Mouse (Mus musculus) embryo, embryonic 10.5 days (tissue): ENCODE measurements at regions not wholly inside any gene's neighbourhood (a gene's known extent, or its start where the extent isn't known, plus 50 kb on each side); places are given as distances from the start of the nearest gene placed in this dataset.

Source experiments
- DNase-seq: peaks from one replicate; pipeline ENCODE4 v3.0.0-alpha.2; 2015; ENCODE audit warnings: low spot score

DNA sequence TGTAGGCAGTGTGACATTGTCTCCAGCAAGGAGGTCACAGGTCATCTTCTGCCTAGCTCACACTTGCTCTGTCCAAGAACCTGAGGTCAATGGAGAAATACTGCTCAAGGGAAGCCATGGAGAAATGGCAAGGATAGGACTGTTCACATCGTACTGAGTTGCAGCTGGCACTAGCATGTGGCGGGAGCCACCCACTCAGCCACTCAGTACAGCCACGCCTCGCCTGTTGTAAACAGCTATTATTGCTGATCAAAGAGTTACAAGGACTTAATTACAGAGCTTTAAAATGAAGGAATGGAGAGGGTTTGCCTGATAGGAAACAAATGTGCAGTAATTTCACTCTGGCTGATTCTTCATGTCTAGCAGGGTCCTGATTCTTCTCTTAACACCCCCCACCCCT, 64.8 kb downstream of the Dll1 start:
- DNase-seq: no peak

DNA sequence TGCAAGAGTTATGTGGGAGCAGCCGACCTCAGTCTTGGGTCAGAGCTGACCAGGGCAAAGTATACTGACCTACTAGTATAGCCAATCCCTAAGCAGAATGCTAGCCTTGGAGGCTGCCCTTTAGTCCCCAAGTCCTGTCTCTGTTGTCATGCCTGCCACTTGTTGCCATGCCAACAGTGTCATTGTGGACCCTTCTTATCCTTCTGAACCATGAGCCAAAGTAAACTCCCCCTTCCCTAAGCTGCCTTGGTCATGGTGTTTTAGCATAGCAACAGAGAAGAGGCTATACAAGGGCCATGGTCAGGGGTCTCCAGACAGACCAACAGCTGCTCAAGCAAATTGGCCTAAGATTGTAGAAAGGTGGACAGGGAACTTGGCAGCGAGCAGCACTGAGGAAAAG, 66.2 kb downstream of the Dll1 start:
- peak; percentile 71 for DNase-seq

DNA sequence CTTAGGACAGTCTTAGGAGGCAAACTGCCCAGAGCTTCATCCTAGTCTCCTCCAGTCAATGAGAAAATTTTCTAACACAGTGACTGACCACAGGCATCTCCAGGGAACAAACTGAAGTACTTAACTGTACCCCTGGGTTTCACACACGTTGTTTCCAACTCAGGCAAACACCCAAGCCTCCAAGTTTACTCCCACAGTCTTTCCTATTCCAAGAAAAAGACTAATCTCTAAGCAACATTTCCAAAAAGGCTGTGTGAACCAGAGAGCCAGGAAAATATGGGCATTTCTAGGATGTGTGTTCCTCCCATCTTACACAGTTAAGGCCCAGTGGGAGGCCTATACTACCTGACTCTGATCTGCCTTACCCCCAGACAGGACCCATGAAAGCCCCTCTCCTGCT, 74.6 kb downstream of the Dll1 start:
- no peak for DNase-seq

DNA sequence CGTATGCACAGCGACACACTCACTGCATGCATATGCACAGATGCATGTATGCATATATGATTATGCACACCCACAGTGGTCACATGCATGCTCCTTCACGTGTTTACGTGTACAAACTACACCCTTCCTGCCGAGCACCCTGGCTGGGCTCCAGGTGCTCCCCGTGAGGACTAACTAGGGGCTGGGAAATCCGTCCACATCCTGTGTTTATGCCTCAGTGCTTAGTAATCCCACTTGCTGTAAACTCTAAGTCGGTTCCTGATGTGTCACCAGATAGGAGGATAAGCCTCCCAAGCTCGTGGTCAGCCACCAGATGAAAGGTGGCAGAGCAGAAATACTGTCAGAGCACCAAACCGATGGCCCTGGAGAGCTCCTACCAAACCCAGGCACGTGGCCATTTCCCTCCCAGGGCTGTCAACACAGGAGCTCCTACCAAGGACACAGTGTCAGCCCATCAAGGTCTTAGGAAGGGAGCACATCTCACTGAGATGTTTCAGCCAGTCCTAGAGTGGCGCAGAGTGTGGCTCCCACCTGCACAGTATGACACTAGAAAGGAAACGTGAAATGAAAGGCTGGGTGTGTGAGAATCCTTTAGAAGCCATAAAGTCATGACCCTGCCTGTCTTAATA, 76.8 kb downstream of the Dll1 start:
- no peak for DNase-seq

DNA sequence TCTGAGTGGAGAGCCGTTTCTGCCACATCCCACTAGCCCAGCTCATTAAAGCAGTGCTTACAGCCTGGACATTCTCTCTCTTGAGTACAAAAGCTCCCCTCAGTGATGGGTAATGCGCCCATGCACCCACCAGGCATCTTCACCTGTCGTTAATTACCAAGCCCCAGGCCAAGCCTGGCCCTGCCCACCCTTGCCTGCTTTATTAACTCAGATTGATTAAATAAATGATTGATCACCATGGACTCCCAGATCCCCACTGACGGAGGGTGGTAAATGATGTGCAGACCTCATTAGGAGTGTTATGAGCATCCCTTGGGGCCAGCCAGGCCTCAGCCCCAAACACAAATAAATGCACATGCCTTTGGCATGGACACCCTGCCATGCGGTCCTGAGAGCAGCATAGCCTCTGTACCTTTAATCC, 82.5 kb downstream of the Dll1 start:
- no peak for DNase-seq

DNA sequence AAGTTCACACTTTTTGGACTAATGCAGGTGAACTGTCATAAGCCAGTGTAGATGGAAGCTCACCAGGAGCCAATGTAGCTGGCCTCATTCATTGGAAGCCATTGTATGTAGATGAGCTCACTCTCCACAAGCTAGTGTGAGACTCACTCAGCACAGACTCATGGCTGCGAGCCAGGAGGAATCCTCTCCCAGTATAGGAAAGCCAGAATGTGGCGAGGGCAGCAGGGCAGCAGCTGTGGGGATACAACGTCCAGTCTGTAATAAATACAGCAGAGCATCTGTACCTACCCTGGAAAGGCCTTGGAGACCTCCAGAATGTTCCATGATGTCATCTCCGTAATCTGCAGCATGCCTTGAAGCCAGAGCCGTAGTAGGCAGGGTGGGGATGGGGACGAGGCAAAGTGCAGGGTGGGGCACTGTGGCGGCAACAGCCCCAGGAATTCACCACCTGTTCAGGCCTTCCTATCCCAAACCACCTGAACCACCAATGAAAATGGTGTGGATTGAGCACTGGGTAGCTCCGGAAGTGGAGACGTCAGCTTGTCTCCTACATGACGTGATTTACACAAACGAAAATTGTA, 84.1 kb downstream of the Dll1 start:
- no peak for DNase-seq

DNA sequence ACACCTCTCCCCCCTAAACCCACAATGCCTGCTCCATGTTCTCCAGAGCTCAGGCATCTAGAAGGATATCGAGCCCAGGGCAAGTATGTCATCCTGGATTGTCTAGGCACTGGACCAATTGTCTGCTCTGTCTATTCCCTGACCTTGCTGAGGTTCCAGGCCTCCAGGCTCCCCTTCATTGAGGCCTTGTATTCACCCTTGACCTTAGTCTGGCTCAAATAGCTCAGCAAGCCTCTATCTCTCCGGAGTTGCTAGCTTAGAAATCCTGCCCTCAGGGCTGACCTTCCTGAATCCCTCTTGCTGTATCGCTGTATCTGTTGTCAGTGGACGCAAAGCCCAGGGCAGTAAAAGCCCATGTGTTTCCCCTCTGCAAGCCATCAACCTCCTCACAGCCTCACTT, 85.0 kb downstream of the Dll1 start:
- DNase-seq: peak; percentile 35

DNA sequence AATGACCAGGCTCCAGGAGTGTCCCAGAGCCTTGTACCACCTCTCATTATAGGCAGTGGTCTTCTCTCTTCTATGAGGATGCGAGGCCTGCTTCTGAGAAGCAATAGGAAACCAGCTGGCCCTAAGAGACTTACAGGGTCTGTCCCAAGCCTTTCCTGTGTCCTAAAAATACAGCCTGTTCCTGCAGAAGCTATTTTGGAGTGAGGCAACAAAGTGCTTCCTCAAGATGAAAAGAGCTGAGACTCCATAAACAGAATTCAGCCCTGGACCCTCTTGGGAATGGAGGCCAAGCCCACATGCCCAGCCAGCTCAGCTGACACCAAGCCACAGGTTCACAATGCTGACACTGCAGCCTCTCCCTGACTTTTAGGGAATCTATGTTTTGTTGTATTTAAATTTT, 86.3 kb downstream of the Dll1 start:
- no peak for DNase-seq

DNA sequence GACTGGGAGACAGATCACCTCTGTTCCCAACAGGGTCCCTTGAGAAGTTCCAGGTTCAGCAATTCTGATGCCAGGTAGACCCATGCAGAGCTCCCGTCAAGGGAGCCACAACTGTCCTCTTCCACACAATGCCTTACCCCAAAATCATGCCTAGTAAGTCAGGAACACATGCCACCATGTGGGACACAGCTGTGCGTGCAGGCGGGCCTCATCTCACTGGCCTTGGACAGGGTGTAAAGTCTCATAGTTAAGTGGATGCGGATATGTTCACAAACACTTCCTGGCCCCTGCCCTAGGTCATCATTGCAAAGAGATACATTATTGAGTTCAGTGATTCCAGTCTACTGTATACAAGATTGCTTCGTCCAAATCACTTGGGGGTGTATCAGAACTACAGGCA, 87.6 kb downstream of the Dll1 start:
- no peak for DNase-seq

DNA sequence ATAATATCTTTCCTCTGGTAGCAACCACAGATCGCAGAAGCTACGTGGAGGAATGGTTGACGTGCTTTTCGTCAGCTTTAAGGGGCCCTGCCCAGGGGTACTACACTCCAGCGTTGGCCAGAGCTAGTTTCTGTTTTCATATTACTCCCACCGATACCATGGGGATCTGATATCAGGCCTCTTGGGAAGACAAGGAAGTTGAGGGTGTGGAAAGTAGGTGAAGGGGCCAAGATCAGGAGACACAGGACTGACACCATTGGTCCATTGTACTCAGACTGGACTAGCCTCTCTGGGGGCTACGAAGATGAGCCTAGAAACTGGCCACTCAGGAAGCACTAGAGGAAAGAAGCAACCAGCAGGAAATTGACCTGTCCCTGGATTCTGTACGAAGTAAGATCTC, 88.0 kb downstream of the Dll1 start:
- no peak for DNase-seq

DNA sequence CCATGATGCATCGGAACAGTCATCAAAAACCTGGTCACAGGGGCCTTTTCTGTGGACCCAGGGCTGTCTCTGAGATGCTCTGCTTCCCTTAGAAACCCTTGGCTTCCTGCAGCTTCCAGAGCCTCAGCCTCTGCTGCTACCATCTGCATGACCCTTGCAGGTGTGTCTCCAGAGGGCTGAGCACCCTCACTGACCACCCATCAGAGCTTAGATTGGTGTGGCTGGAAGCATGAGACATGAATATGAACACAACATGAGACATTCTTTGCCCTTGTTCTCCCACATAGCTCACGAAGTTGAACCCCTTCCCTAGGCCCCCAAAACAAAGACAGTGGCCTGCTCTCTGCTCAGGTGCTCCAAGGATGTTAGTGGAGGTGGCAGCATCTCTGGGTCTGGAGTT, 90.1 kb downstream of the Dll1 start:
- no peak for DNase-seq

DNA sequence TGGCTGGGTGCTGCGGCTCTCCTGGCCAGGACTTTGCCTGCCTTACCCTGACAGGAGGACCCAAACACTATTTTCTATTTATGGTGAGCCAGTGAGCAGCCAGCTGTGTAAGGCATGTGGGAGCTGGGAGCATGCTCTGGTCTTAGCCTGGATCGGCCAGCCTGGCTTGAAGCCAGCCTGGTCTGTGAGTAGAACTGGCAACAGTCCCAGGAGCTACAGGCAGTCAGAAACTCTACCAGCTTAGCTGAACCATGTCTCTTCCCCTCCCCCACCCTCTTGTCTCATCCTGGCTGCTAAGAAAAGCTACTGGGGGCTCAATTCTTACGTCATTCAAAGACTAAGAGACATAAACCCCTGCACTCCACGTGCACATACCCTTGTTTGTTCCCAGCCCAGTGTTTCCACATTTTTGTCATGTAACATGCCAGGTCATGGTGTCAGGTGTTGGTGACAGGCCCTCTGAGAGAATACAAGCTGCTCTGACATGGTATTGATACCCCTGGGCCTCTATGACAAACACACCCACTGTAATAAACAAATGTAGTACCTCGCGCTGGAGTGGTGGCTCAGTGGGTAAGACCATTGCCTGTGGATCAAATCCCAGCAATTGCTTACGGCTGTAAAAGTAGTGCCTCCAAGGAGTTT, 91.2 kb downstream of the Dll1 start:
- DNase-seq: no peak

DNA sequence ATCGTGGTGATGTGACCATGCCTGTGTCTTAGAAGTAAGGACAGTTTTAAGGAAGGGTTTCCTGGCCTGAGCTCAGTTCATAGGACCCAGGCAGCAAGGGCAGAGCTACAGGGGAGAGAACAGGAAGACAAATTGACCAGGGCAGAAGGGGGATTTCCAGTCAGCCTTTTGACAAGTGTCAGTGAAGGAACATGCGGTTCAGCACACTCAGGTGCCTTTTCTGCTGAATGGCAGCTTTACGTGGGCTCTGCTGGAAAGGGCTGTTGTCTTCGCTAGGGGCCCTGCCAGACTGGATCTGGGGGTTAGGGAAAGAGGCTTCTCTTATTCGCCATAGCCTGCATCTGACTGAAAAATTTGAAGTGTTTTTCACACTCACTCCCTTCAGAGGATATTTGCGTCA, 106.8 kb downstream of the Dll1 start:
- no peak for DNase-seq

DNA sequence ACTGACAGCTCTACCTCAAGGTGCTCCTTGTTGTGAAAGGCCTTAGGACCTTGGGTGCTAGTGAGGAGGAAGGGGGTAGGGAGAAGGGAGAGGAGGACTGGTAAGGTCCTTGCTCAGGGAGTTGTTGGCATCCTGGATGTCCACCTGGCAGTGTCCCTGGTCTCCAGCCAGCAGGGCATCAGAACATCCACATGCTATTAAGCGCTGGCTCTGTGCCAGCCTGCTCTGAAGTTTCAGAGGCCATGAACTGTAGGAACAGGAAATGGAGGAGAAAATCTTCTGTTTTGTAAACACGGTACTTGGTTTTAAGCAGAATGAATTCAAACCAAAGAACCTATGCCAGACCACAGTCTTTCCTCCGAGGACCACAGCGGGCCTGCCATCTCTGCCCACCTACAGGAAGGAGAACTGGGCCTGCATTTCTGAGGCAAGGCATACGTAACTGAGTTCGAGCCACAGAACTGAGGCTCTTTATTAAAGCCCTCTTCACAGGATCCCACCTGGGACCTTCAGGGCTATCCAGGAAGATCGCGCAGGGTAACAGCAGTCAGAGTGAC, 107.5 kb downstream of the Dll1 start:
- DNase-seq: no peak

DNA sequence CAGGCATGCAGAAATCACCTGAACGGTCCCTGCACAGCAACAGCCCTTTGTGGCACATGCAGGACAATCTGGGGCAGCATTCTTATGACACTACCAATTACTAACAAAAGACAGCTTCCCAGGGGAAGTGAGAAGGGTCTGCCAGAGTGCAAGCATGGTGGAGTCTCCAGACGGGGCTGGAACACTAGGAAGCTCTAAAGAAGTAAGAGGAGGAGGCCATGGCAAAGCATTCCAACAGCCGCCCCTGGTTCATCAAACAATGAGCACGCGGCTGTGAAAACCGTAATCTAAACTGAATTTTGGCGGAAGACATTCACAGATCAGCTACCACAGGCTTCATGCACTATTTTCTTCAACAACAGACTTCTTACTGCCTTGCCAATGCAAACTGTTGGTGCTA, 109.0 kb downstream of the Dll1 start:
- DNase-seq: no peak

DNA sequence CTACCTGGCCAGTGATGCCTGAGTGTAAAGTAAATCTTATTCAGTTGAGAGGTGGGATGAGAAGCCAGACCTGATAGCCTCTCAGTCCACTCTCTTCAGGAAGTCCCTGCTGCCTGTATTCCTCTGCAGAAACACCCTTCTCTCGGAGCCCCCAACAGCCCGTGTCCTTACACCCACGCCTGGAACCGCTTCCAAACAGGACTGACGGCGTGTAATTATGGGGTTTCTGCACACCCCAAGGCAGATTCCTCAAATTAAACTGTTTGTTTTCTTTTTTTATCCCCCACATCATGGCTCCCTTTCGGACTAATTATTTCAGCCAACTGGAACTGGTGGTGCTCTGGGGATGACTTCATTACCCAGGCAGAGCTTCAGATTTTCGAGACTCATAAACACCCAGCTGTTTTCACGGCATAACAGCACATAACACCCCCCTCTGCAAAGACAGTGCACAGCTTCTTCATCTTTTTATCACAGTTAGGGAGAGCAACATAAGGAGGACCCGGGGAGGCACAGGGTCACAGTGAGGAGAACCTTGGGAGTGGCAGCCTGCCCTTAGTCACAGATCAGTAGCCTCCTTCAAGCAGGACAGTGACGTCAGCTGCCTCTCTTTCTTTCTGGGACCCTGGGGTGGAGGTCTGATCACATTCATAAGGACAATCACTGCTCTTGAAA, 117.1 kb downstream of the Dll1 start:
- DNase-seq: no peak

DNA sequence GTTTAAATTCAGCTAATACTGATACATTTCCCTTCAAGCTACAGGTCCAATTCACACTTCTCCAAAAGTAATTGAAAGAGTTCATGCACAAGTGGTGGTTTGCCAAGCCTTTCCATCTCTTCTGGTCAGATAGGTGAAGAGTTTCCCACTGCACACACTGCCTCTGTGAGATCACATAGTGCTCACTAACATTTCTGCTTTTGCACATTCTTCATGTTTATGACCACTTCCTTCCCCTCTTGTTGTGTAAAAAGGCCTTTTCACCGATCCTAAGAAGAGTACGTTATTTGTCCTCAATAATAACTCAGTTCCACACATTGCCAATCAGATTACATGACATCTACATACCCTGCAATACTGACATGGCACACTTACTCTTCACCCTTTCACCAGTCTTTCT, 120.8 kb downstream of the Dll1 start:
- DNase-seq: no peak

DNA sequence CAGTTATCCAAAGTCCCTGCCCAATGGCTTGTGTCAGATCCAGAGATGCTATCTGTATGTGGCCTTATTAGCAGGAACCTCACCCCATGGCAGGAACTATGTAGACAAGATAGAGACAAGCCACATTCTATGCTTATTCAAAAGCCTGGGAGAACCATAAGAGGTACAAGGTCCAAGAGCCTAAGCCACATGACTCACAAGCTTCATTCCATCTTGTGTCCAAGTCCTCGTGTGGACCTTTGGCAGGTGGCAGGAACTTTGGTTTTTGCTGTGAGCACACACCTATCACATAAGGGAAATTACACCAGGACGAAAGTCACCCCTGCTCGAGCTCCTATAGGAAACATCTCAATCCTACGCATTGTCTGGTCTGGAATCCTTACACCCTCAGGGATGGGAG, 122.9 kb downstream of the Dll1 start:
- no peak for DNase-seq

DNA sequence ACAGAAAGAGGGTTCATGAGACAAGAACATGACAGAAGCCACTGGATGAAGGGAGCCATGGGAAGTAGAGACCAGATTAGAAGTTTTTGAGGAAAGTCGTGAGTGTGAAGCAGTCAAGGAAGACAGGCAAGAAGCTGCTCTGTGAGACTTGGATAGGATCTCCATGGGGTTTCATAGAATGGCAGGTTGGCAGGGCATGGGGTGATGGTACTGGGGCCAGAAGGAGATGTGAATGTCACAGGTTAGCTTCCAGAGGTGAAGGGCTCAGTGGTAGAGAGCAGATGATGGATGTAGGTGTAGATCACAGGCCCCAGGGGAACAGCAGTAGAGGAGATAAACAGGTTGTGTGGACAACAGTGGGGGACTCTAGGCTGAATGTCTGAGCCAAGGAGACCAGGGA, 123.4 kb downstream of the Dll1 start:
- DNase-seq: no peak

DNA sequence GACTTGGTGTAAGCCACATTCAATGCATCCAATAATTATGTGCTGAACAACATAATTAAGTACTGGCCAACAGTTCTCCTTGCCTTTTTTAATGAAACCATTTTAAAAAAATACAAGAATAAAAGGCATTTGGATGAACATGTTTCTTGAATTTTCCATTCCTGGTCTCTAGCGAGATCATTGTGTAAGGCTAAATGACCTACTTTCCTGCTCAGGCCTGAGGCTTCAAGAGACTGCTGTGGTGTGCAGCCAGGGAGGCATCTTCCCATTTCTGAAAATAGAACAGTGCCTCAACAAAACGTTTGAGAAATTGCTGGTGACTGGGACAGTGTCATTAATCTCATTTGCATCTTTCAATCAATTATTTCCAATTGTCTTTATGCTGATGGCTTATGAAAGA, 124.5 kb downstream of the Dll1 start:
- DNase-seq: no peak

DNA sequence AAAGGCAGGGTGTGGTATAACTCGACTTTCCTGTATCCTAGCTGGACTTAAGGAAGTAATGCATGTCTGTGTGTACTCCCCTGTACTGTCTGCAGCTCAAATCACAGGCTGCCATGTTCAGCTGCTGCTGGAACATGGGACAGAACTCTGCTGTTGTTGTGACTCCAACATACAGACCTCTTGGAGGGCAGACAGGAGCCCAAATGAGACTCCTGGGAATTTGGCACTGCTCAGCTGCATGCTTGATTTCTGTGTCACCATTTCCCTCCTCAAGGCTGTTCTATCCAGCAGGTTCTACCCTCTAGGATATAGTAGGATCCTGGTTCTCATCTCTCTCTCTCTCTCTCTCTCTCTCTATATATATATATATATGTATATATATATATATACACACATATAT, 125.0 kb downstream of the Dll1 start:
- DNase-seq: no peak

DNA sequence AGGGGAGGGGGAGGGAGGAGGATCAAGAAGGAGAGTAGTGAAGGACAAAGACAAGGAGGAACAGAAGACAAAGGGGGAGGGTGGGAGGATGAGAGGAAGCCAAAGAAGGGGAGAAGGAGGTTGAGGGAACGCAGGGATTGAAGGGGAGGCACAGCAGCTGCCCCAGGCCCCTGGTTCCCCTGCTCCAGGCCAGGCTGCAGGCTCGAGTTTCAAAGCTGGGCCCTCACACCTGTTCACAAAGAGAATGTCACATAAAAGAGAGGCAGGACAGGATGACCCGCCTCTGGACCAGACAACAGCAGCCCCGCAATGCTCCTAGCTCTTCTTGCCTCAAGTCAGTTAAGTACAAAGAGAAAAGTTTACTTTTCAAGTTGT, 128.3 kb downstream of the Dll1 start:
- DNase-seq: no peak
